Mouse (Mus musculus) naive thymus-derived CD4-positive, alpha-beta T cell, adult 2 months (primary cell): ENCODE measurements around the gene Fstl5.
A peak's percentile ranks its signal among the peaks of the same experiment; 100 is the strongest.
"Not testable (repeated sequence)": the region's sequence is repeated elsewhere in the genome, so short reads cannot be mapped to it uniquely, and the experiment has no call there.

Experiments used
- DNase-seq: peaks from one replicate; pipeline ENCODE4 v3.0.0-alpha.2; 2011; ENCODE audit warnings: low read depth

The Fstl5 gene

GRCm38 (mm10) chr3:76074060-76074707, at the start of gene Fstl5:
Fstl5 (plus strand) TSS chr3:76074270.
- DNase-seq = no peak

GRCm38 (mm10) chr3:76025523-76025922, 48.5 kb upstream of the Fstl5 start:
- DNase-seq = no peak

GRCm38 (mm10) chr3:76051124-76051523, 22.9 kb upstream of the Fstl5 start:
- no peak for DNase-seq

GRCm38 (mm10) chr3:76061996-76062395, 12.1 kb upstream of the Fstl5 start:
- no peak for DNase-seq

- DNase-seq = peak; percentile 78
Measured at GRCm38 (mm10) chr3:76067920-76068319, 6.2 kb upstream of the Fstl5 start.

- no peak for DNase-seq
Measured at GRCm38 (mm10) chr3:76072826-76073225, 1.2 kb upstream of the Fstl5 start.

- no peak for DNase-seq
Measured at GRCm38 (mm10) chr3:76140445-76140844, 66.4 kb downstream of the Fstl5 start.

- DNase-seq = no peak
Measured at GRCm38 (mm10) chr3:76147846-76148245, 73.8 kb downstream of the Fstl5 start.

- no peak for DNase-seq
Measured at GRCm38 (mm10) chr3:76238834-76239233, 164.8 kb downstream of the Fstl5 start.

- DNase-seq = no peak
Measured at GRCm38 (mm10) chr3:76251385-76251784, 177.3 kb downstream of the Fstl5 start.

GRCm38 (mm10) chr3:76292993-76293392, 218.9 kb downstream of the Fstl5 start:
- DNase-seq = no peak

- DNase-seq = no peak
Measured at GRCm38 (mm10) chr3:76294394-76294793, 220.3 kb downstream of the Fstl5 start.

GRCm38 (mm10) chr3:76301026-76301773, 227.1 kb downstream of the Fstl5 start:
- DNase-seq = no peak

- DNase-seq = no peak
Measured at GRCm38 (mm10) chr3:76316991-76317390, 242.9 kb downstream of the Fstl5 start.

- DNase-seq = no peak
Measured at GRCm38 (mm10) chr3:76319531-76319930, 245.5 kb downstream of the Fstl5 start.

GRCm38 (mm10) chr3:76322431-76322830, 248.4 kb downstream of the Fstl5 start:
- DNase-seq = no peak

- no peak for DNase-seq
Measured at GRCm38 (mm10) chr3:76336922-76337321, 262.9 kb downstream of the Fstl5 start.

GRCm38 (mm10) chr3:76367000-76367399, 292.9 kb downstream of the Fstl5 start:
- DNase-seq = no peak

- no peak for DNase-seq
Measured at GRCm38 (mm10) chr3:76369910-76370309, 295.8 kb downstream of the Fstl5 start.

GRCm38 (mm10) chr3:76428775-76429372, 354.8 kb downstream of the Fstl5 start:
- no peak for DNase-seq

- no peak for DNase-seq
Measured at GRCm38 (mm10) chr3:76467229-76467874, 393.3 kb downstream of the Fstl5 start.

- no peak for DNase-seq
Measured at GRCm38 (mm10) chr3:76468147-76468546, 394.1 kb downstream of the Fstl5 start.

- DNase-seq = not testable (repeated sequence)
Measured at GRCm38 (mm10) chr3:76507891-76508290, 433.8 kb downstream of the Fstl5 start.
